Mouse (Mus musculus): ENCODE data around the gene Nuak1.

GRCm38 (mm10) chr10:84377956-84378355 is 62.4 kb downstream of the Nuak1 start:
- TF ChIP-seq POLR2A (IDR thresholded peaks at IDR 0.05; ENCODE audit: borderline replicate concordance, control insufficient read depth, low read depth, low read length) (no peak), CTCF (IDR thresholded peaks at IDR 0.05; ENCODE audit: control insufficient read depth, insufficient read depth, low read length) (no peak)
